Mouse (Mus musculus) olfactory bulb, adult 2 months (tissue): ENCODE data around the gene Inpp5a.

Source experiments
- CTCF ChIP-seq: fragments of 200-500 bp; IDR thresholded peaks from 2 replicates; pipeline ENCODE4 v1.5.1; 2012; ENCODE audit warnings: low read depth, mild to moderate bottlenecking, low read length, moderate library complexity; ENCODE audit not compliant: insufficient read depth
- POLR2A ChIP-seq: fragments of 200-500 bp; IDR thresholded peaks from 2 replicates; pipeline ENCODE4 v1.6.1; 2012; ENCODE audit warnings: mild to moderate bottlenecking, low read depth, low read length, moderate library complexity; ENCODE audit not compliant: insufficient read depth

GRCm38 (mm10) chr7:139537831-139538230 lies 148.9 kb downstream of the Inpp5a start:
- TF ChIP-seq CTCF (no peak), POLR2A (no peak)
